Mouse (Mus musculus): ENCODE data around the gene Rcn1.

DNA sequence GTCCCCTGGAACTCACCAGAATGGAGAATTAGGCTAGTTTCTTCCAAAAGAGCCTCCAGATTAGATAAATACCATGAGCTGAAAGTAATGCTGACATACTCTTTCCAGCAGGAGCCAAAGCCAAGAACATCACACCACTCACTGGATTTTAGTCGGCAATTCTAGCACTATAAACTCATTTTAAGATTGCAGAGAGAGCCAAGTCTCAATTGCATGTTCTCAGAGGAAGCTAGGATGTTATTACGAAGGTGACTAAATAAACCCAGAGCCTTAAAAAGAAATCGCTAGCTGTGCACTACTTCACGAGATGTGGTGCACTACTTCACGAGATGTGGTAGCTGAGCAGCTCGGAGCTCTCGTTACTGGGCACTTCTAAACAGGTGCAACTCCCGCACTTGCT, 16.1 kb downstream of the Rcn1 start:
- TF ChIP-seq POLR2AphosphoS2 (IDR thresholded peaks at IDR 0.05; ENCODE audit: insufficient read length, low read depth): no peak
- TF ChIP-seq POLR2A (IDR thresholded peaks at IDR 0.05; ENCODE audit: insufficient read length, low read depth): no peak
- TF ChIP-seq USF1 (IDR thresholded peaks at IDR 0.05; ENCODE audit: low read depth): no peak
- TF ChIP-seq E2F4 (IDR thresholded peaks at IDR 0.05; ENCODE audit: insufficient read depth): no peak
- no peak for TF ChIP-seq MYOG (IDR thresholded peaks at IDR 0.05; ENCODE audit: control insufficient read depth in 1 of 3, insufficient read depth in 1 of 3, insufficient read length in 2 of 3, low read depth in 2 of 3)
- no peak for TF ChIP-seq MAX (IDR thresholded peaks at IDR 0.05; ENCODE audit: low read depth)
